Mouse (Mus musculus) brain, embryonic 18.5 days (tissue): ENCODE data around the gene Tmem136.
A peak's percentile ranks its signal among the peaks of the same experiment; 100 is the strongest.
"Not testable (repeated sequence)": the region's sequence is repeated elsewhere in the genome, so short reads cannot be mapped to it uniquely, and the experiment has no call there.

Experiments
- DNase-seq: peaks from one replicate; pipeline ENCODE4 v3.0.0-alpha.2; 2012; ENCODE audit warnings: low read depth, low spot score

The Tmem136 gene

GRCm38 (mm10) chr9:43116134-43116996 lies at the start of gene Tmem136:
TSS of gene Tmem136 (minus strand) at chr9:43116570.
- DNase-seq = peak; percentile 63

- DNase-seq = no peak
These were observed 39.6 kb upstream of the Tmem136 start for GRCm38 (mm10) chr9:43155960-43156359.

GRCm38 (mm10) chr9:43151779-43152178 lies 35.4 kb upstream of the Tmem136 start:
- DNase-seq = no peak

- DNase-seq = no peak
These were observed 34.6 kb upstream of the Tmem136 start for GRCm38 (mm10) chr9:43150957-43151356.

- no peak for DNase-seq
These were observed 33.7 kb upstream of the Tmem136 start for GRCm38 (mm10) chr9:43150075-43150474.

GRCm38 (mm10) chr9:43149498-43149897 lies 33.1 kb upstream of the Tmem136 start:
- no peak for DNase-seq

- no peak for DNase-seq
These were observed 28.8 kb upstream of the Tmem136 start for GRCm38 (mm10) chr9:43145196-43145595.

- no peak for DNase-seq
These were observed 27.9 kb upstream of the Tmem136 start for GRCm38 (mm10) chr9:43144206-43144810.

GRCm38 (mm10) chr9:43141839-43142238 lies 25.5 kb upstream of the Tmem136 start:
- DNase-seq = no peak

- DNase-seq = no peak
These were observed 17.2 kb upstream of the Tmem136 start for GRCm38 (mm10) chr9:43133525-43133924.

GRCm38 (mm10) chr9:43132380-43132779 lies 16.0 kb upstream of the Tmem136 start:
- DNase-seq = no peak

GRCm38 (mm10) chr9:43131940-43132339 lies 15.6 kb upstream of the Tmem136 start:
- no peak for DNase-seq

GRCm38 (mm10) chr9:43130684-43131083 lies 14.3 kb upstream of the Tmem136 start:
- DNase-seq = no peak

- DNase-seq = no peak
These were observed 10.9 kb upstream of the Tmem136 start for GRCm38 (mm10) chr9:43127101-43127787.

GRCm38 (mm10) chr9:43122379-43122778 lies 6.0 kb upstream of the Tmem136 start:
- DNase-seq = no peak

GRCm38 (mm10) chr9:43121948-43122347 lies 5.6 kb upstream of the Tmem136 start:
- DNase-seq = not testable (repeated sequence)

- no peak for DNase-seq
These were observed 597 bp upstream of the Tmem136 start for GRCm38 (mm10) chr9:43116997-43117336.

GRCm38 (mm10) chr9:43115431-43116133 lies 788 bp downstream of the Tmem136 start:
- no peak for DNase-seq

- DNase-seq = no peak
These were observed 1.5 kb downstream of the Tmem136 start for GRCm38 (mm10) chr9:43114833-43115232.

- no peak for DNase-seq
These were observed 5.9 kb downstream of the Tmem136 start for GRCm38 (mm10) chr9:43110286-43110980.

- DNase-seq = no peak
These were observed 7.2 kb downstream of the Tmem136 start for GRCm38 (mm10) chr9:43109125-43109524.
